Mouse (Mus musculus): ENCODE measurements around the gene Vangl1. TPM values are rescaled to one million over a fixed set of nuclear protein-coding genes. Genes with fewer than 3 reads are reported as not detected.

Gene Vangl1
- 22.9 and 25.3 TPM in 2 replicates for polyA plus RNA-seq (2015; fragmentation: Nextera tagmentation; extraction: Ambion mirVana)

DNA sequence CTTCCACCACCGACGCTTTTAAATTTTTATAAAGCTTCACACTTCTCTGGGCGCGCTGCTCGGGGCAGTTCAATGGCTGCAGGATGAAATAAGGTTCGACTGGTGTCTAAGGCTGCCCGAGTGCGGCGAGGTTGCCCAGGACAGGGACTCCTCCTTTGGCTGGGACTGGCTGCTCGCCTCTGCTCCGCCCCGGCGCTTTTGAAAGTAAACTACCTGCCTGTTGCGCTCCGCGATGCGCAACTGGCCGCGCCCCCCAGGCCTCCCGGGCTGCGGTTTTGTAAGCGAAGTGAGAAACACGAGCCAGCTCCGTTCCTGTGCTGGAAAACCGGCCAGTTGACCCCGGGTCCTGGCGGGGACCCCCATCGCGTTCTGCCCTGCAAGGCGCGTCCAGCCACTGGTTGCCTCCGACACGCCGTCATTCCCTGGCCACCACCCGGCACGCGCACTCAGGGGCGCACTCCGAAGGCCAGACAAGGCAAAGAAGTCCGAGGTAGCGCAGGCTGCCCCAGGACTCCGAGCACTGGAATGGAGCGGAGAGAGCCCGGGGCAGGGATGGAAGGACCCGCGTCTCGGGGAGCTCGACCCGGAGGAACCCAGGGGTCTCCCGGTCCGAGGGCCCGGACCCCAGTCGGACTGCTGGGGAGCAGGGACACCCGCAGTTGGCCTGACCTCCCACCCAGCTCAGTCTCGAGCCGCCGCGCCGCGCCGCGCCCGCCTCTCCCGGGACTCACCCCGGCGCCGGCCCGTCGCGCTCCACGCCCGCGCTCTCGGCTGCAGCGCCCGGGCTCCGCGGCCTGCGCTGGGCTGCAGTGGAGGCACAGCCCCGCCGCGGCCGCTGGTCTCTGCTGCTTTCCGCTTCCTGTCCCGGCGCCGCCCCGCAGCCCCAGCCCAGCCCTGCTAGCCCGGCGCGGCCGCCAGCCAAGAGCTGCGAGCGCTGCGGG, at the start of gene Vangl1:
Vangl1 (minus strand) TSS at position 913 of the 941 bp plus-strand sequence.
- WGBS: under 1% methylated on average over 83 of the region's 95 CpGs
- Histone ChIP-seq H3K27ac (ENCODE audit: low read length) (peak within 1 kb of the TSS; percentile 82), H3K4me2 (ENCODE audit: low read depth, low read length) (peak within 1 kb of the TSS; percentile 86), H3K9me3 (replicated peaks; ENCODE audit: control insufficient read depth, low read length) (no peaks in the 10 kb centered on the region), H3K4me1 (ENCODE audit: control insufficient read depth, insufficient read depth, low read length) (peaks cover 28% of the 10 kb centered on the region), H3K4me3 (ENCODE audit: low read length) (peak within 1 kb of the TSS; percentile 84), H3K36me3 (ENCODE audit: control insufficient read depth, insufficient read depth) (no peaks in the 10 kb centered on the region), H3K27me3 (ENCODE audit: control insufficient read depth, insufficient read depth, low read length) (0 out of 2 replicates have a peak, but pooled peaks cover 3% of the 10 kb centered on the region), H3K9ac (ENCODE audit: low read length) (peak within 1 kb of the TSS; percentile 90)
- peak; percentile 92 for ATAC-seq (replicated peaks; ENCODE audit: extremely low read depth, insufficient read depth, low FRiP score)

DNA sequence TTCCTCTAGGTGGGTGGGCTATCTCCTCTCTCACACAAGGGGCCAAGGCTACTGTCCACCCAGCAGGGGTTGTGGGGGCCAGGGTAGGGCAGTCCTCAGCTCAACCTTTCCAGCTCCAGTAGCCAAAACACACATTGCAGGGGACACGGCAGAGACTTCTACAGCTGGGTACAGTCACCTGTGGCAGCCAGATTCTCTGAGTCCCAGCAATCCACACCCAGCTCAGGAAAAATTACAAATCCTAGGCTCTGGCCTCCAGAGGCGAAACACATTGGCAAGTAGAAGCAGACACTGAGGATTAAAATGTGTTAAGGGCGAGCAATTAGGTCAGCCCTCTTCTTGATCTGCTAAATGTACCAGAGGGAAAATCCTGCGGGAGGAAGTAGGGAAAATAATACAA, 49.1 kb upstream of the Vangl1 start:
- Histone ChIP-seq H3K4me1 (ENCODE audit: control insufficient read depth, insufficient read depth, low read length) (no peaks in the 10 kb centered on the region), H3K36me3 (ENCODE audit: control insufficient read depth, insufficient read depth) (no peaks in the 10 kb centered on the region), H3K4me3 (ENCODE audit: low read length) (no peak overlapping the region), H3K4me2 (ENCODE audit: low read depth, low read length) (no peak overlapping the region), H3K9me3 (replicated peaks; ENCODE audit: control insufficient read depth, low read length) (no peaks in the 10 kb centered on the region), H3K27ac (ENCODE audit: low read length) (no peak overlapping the region), H3K9ac (ENCODE audit: low read length) (no peak overlapping the region), H3K27me3 (ENCODE audit: control insufficient read depth, insufficient read depth, low read length) (no peaks in the 10 kb centered on the region)
- WGBS: 66% methylated on average over 4 of the region's 4 CpGs
- ATAC-seq (replicated peaks; ENCODE audit: extremely low read depth, insufficient read depth, low FRiP score): no peak

DNA sequence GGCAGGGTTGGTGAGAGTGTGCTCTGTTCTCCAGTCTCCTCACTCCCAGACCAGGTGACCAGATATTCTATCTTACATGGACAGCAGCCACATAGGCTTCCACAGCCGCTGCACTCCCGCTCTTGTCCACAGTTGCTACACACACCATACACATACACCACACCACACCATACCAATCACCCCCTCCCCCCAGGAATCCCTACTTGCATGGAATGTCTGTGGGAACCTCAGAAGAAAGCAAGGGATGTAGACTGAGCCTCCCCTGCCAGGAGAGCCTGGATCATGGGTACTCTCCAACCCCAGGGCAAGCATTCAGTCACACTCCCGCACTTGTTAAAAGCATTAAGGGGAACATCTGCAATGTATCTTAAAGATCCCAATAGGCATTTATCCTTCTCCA, 48.4 kb upstream of the Vangl1 start:
- Histone ChIP-seq H3K4me2 (ENCODE audit: low read depth, low read length) (no peak overlapping the region), H3K36me3 (ENCODE audit: control insufficient read depth, insufficient read depth) (no peaks in the 10 kb centered on the region), H3K4me3 (ENCODE audit: low read length) (no peak overlapping the region), H3K27me3 (ENCODE audit: control insufficient read depth, insufficient read depth, low read length) (no peaks in the 10 kb centered on the region), H3K9ac (ENCODE audit: low read length) (no peak overlapping the region), H3K4me1 (ENCODE audit: control insufficient read depth, insufficient read depth, low read length) (no peaks in the 10 kb centered on the region), H3K27ac (ENCODE audit: low read length) (no peak overlapping the region), H3K9me3 (replicated peaks; ENCODE audit: control insufficient read depth, low read length) (no peaks in the 10 kb centered on the region)
- WGBS: 59% methylated on average over 3 of the region's 3 CpGs
- no peak for ATAC-seq (replicated peaks; ENCODE audit: extremely low read depth, insufficient read depth, low FRiP score)

DNA sequence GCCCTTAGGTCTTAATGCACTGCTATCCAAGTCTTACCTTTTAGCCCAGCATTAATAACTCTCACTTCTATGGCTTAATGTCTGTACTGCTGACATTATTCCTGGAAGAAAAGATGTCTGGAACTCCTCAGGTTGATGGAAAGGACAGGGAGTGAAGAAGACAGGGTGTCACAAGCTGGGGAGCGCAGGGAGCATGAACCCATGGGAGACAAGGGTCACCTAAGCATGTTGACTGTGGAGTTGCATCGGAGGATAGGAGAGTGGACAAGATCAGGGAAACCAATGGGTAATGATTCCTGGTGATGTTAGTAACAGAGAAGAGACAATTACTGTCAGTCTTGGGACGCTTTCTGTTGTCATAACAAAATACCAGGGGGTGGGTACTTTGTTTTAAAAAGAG, 46.4 kb upstream of the Vangl1 start:
- no peak for ATAC-seq (replicated peaks; ENCODE audit: extremely low read depth, insufficient read depth, low FRiP score)
- Histone ChIP-seq H3K36me3 (ENCODE audit: control insufficient read depth, insufficient read depth) (no peaks in the 10 kb centered on the region), H3K4me1 (ENCODE audit: control insufficient read depth, insufficient read depth, low read length) (no peaks in the 10 kb centered on the region), H3K4me3 (ENCODE audit: low read length) (no peak overlapping the region), H3K4me2 (ENCODE audit: low read depth, low read length) (no peak overlapping the region), H3K27me3 (ENCODE audit: control insufficient read depth, insufficient read depth, low read length) (no peaks in the 10 kb centered on the region), H3K9ac (ENCODE audit: low read length) (no peak overlapping the region), H3K9me3 (replicated peaks; ENCODE audit: control insufficient read depth, low read length) (no peaks in the 10 kb centered on the region), H3K27ac (ENCODE audit: low read length) (no peak overlapping the region)
- 88% methylated on average over 3 of the region's 3 CpGs for WGBS

DNA sequence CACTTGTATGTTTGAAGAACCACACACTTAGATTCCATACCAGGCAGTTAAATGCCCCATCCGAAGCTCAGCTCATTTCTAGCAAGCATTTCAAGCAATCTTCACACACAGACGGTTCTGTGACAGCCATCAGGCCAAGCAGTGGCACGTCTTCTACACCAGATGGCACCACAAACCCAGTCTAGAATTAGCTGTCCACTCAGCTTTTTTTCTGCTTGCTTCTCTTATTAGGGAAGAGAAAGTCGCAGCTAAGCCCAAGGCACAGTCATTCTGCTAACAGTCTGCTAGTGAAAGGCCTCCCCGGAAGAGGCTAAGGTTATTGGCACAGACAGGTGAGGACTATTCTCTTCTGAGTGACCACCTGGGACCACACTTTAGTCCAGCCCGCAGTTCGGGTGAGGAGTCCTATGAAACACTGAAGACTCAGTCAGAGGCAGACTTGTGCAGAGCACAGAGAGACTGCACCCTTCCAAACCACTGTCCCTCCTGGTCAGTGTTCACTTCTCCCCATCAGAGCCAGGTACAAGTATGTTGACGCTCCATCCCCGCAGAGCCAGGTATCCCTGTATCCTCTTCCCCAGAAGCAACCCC, 45.0 kb upstream of the Vangl1 start:
- no peak overlapping the region for H3K27ac ChIP-seq (ENCODE audit: low read length)
- no peaks in the 10 kb centered on the region for H3K4me1 ChIP-seq (ENCODE audit: control insufficient read depth, insufficient read depth, low read length)
- H3K27me3 ChIP-seq (ENCODE audit: control insufficient read depth, insufficient read depth, low read length): no peaks in the 10 kb centered on the region
- H3K9ac ChIP-seq (ENCODE audit: low read length): no peak overlapping the region
- H3K9me3 ChIP-seq (replicated peaks; ENCODE audit: control insufficient read depth, low read length): no peaks in the 10 kb centered on the region
- H3K4me2 ChIP-seq (ENCODE audit: low read depth, low read length): no peak overlapping the region
- 55% methylated on average over 9 of the region's 9 CpGs for WGBS
- no peak overlapping the region for H3K4me3 ChIP-seq (ENCODE audit: low read length)
- no peak for ATAC-seq (replicated peaks; ENCODE audit: extremely low read depth, insufficient read depth, low FRiP score)
- H3K36me3 ChIP-seq (ENCODE audit: control insufficient read depth, insufficient read depth): no peaks in the 10 kb centered on the region

DNA sequence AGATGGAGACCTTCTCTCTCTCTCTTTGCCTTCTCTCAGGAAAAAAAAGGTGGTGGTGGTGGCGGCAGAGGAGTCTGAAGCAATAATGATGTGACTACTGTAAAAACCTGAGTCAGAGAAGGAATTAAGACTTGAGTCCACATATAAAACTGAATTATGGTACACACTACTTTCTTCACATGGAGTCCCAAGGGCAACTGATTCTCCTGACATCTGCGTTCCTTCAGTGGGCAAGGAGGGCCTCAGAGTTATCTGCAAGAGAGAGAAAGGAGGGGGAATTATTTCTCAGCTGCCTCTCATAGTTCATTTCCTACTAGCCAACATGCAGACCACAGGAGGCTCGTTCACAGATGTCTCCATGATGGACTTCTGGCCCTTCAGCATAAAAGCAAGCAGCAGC, 40.1 kb upstream of the Vangl1 start:
- H3K9me3 ChIP-seq (replicated peaks; ENCODE audit: control insufficient read depth, low read length): no peaks in the 10 kb centered on the region
- no peak for ATAC-seq (replicated peaks; ENCODE audit: extremely low read depth, insufficient read depth, low FRiP score)

DNA sequence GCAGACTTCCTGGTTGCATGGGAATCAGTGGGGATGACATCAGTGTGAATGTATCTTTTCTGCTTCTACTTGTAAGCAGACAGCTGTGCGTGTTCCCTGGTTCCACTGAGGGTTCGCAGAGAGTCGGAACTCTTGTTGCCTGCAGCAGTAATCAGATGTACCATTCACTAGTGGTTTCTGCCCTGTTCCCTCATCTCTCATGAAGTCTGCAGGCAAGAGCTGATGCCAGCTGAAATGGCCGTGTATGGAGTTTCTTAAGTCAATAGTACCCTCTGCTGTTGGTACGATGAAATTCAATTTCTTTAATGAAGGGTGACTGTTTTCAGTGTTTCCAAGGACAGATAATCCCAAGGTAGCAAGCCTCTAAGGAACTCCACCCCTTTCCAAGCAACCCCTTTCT, 38.4 kb upstream of the Vangl1 start:
- Histone ChIP-seq H3K4me1 (ENCODE audit: control insufficient read depth, insufficient read depth, low read length) (no peaks in the 10 kb centered on the region), H3K27me3 (ENCODE audit: control insufficient read depth, insufficient read depth, low read length) (no peaks in the 10 kb centered on the region), H3K36me3 (ENCODE audit: control insufficient read depth, insufficient read depth) (no peaks in the 10 kb centered on the region), H3K27ac (ENCODE audit: low read length) (no peak overlapping the region), H3K9me3 (replicated peaks; ENCODE audit: control insufficient read depth, low read length) (peaks cover 6% of the 10 kb centered on the region), H3K9ac (ENCODE audit: low read length) (no peak overlapping the region), H3K4me2 (ENCODE audit: low read depth, low read length) (no peak overlapping the region), H3K4me3 (ENCODE audit: low read length) (no peak overlapping the region)
- ATAC-seq (replicated peaks; ENCODE audit: extremely low read depth, insufficient read depth, low FRiP score): no peak; the same call in 1 of the 2 replicates
- WGBS: 32% methylated on average over 5 of the region's 5 CpGs

More for the DNA sequence above, 40.1 kb upstream of the Vangl1 start:
- Histone ChIP-seq H3K4me1 (ENCODE audit: control insufficient read depth, insufficient read depth, low read length) (no peaks in the 10 kb centered on the region), H3K27ac (ENCODE audit: low read length) (no peak overlapping the region), H3K4me2 (ENCODE audit: low read depth, low read length) (no peak overlapping the region), H3K9ac (ENCODE audit: low read length) (no peak overlapping the region), H3K4me3 (ENCODE audit: low read length) (no peak overlapping the region), H3K36me3 (ENCODE audit: control insufficient read depth, insufficient read depth) (no peaks in the 10 kb centered on the region), H3K27me3 (ENCODE audit: control insufficient read depth, insufficient read depth, low read length) (no peaks in the 10 kb centered on the region)
- WGBS: 88% methylated on average over 3 of the region's 3 CpGs

DNA sequence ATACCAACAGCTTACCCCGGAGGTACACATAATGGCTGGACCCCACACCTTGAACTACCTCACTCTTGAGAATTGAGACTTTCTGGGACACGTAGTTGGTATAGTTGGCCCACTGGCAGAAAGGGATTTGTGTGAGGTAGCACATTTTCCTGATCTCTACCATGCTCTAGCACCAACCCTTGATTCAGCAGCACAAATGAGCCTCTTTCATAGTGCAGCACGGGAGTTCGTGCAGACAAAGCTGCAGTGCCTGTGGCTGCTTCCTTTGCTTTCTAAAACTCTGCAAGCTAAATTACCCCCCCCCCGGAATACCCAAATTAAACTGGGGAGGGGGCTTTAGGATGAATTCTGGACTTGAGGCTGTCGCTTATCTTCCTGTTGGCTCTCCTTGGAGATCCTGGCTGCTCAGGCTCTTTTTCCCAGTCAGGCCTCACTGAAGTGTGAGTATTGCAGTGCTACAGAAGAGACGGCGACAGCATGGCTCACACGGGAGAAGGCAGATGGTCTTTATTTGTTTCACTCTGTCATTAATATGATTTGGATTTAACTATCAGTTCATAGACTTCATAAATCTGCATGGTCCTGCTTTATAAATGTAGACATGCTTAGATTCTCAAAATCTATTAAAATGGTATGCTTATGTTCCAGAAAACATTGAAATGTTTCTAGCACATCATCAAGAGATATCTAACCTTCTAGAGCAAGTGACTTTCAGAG, 27.1 kb upstream of the Vangl1 start:
- Histone ChIP-seq H3K9me3 (replicated peaks; ENCODE audit: control insufficient read depth, low read length) (peaks cover 3% of the 10 kb centered on the region), H3K27me3 (ENCODE audit: control insufficient read depth, insufficient read depth, low read length) (no peaks in the 10 kb centered on the region), H3K4me1 (ENCODE audit: control insufficient read depth, insufficient read depth, low read length) (no peaks in the 10 kb centered on the region), H3K4me2 (ENCODE audit: low read depth, low read length) (no peak overlapping the region), H3K27ac (ENCODE audit: low read length) (no peak overlapping the region), H3K9ac (ENCODE audit: low read length) (no peak overlapping the region), H3K36me3 (ENCODE audit: control insufficient read depth, insufficient read depth) (no peaks in the 10 kb centered on the region), H3K4me3 (ENCODE audit: low read length) (no peak overlapping the region)
- ATAC-seq (replicated peaks; ENCODE audit: extremely low read depth, insufficient read depth, low FRiP score): no peak
- WGBS: 81% methylated on average over 9 of the region's 9 CpGs

DNA sequence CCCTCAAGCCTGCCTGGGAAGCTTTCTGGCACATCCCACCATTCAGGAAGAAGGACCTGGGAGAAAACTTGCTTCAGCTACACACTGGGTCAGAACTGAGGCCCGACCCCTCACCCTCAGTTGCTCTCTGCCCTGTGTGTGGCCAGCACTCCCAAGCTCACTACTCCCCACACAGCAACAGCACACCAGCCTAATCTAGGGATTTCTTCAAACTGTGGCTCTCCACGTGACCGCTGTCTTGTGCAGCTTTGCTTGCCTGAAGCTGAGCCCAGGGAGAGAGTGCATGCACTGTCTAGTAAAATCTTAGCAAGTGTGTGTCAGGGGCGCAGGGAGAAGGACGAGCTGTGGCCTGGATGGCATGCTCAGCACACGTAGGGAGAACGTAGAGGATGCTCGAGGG, 18.3 kb upstream of the Vangl1 start:
- ATAC-seq (replicated peaks; ENCODE audit: extremely low read depth, insufficient read depth, low FRiP score): no peak
- 80% methylated on average over 8 of the region's 8 CpGs for WGBS
- H3K4me3 ChIP-seq (ENCODE audit: low read length): no peak overlapping the region
- no peak overlapping the region for H3K4me2 ChIP-seq (ENCODE audit: low read depth, low read length)
- H3K27ac ChIP-seq (ENCODE audit: low read length): no peak overlapping the region
- no peaks in the 10 kb centered on the region for H3K27me3 ChIP-seq (ENCODE audit: control insufficient read depth, insufficient read depth, low read length)
- no peaks in the 10 kb centered on the region for H3K36me3 ChIP-seq (ENCODE audit: control insufficient read depth, insufficient read depth)
- H3K9ac ChIP-seq (ENCODE audit: low read length): no peak overlapping the region
- H3K4me1 ChIP-seq (ENCODE audit: control insufficient read depth, insufficient read depth, low read length): no peaks in the 10 kb centered on the region
- no peaks in the 10 kb centered on the region for H3K9me3 ChIP-seq (replicated peaks; ENCODE audit: control insufficient read depth, low read length)
